Mouse (Mus musculus): Measurements from ENCODE around the gene Prkn. TPM values are rescaled to one million over a fixed set of nuclear protein-coding genes. Genes with fewer than 3 reads are reported as not detected.

Gene Prkn
- total and polyA plus RNA-seq, 3 experiments: 0.39 to 0.50 TPM; not detected in 1

DNA sequence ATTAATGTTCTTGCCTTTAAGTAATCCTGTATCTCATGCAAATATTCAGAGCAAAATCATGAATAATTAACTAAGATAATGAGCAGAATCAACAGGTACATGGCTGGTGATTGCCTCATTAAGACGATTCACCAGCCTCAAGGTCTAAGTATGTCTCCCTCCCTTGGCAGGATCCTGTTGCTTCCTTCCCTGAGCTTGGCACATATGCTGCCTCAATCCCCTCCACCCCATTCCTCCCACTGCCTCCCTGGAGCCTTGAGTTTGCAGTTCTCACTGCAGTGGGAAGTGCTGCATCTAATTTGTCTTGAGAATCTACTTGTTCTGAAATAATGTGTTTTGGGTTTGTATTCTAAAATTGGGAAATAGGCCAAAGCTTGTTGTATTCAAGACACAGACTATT is 496.0 kb downstream of the Prkn start:
- Histone ChIP-seq H3K27ac (ENCODE audit: control insufficient read depth, low read depth, low read length) (no peak overlapping the region), H3K79me2 (ENCODE audit: control insufficient read depth, insufficient read depth, low read length, poor library complexity) (no peaks in the 10 kb centered on the region), H3K9me3 (replicated peaks; ENCODE audit: insufficient read depth, low read length) (no peaks in the 10 kb centered on the region), H3K36me3 (ENCODE audit: control insufficient read depth in 1 of 2, insufficient read depth in 2 of 2, low read length in 2 of 2) (peaks cover 0 to 14% of the 10 kb centered on the region in 2 experiments; a peak in 2 of 4 replicates), H3K27me3 (ENCODE audit: control insufficient read depth in 1 of 2, insufficient read depth in 2 of 2, low read length in 2 of 2) (no peaks in the 10 kb centered on the region), H3K4me1 (ENCODE audit: control insufficient read depth in 1 of 2, insufficient read depth in 2 of 2, low read length in 2 of 2) (peaks cover 7 to 11% of the 10 kb centered on the region in 2 experiments), H3K9ac (ENCODE audit: control insufficient read depth, low read depth, low read length, poor library complexity, severe bottlenecking) (no peak overlapping the region), H3K4me3 (ENCODE audit: control insufficient read depth in 1 of 2, insufficient read depth in 1 of 2, low read depth in 2 of 2, low read length in 2 of 2) (no peak overlapping the region)
- no peak for TF ChIP-seq SMC3 (IDR thresholded peaks at IDR 0.05; ENCODE audit: low read depth, low read length)
- no peak for TF ChIP-seq MEF2A (IDR thresholded peaks at IDR 0.05; ENCODE audit: extremely low read depth, insufficient replicate concordance, low read depth, low read length, poor library complexity, severe bottlenecking)
- no peak for TF ChIP-seq USF1 (IDR thresholded peaks at IDR 0.05; ENCODE audit: low read depth, low read length)
- TF ChIP-seq ZNF384 (IDR thresholded peaks at IDR 0.05; ENCODE audit: low read depth, low read length): no peak
- TF ChIP-seq POLR2AphosphoS5 (IDR thresholded peaks at IDR 0.05; ENCODE audit: borderline replicate concordance, low read depth, low read length): no peak
- no peak for TF ChIP-seq KAT2A (conservative IDR thresholded peaks at IDR 0.05; ENCODE audit: low read depth, low read length)
- TF ChIP-seq RAD21 (IDR thresholded peaks at IDR 0.05; ENCODE audit: low read depth, low read length): no peak
- no peak for TF ChIP-seq MAX (IDR thresholded peaks at IDR 0.05; ENCODE audit: low read length)
- no peak for TF ChIP-seq CTCF (IDR thresholded peaks at IDR 0.05 in 2 of 3, conservative IDR thresholded peaks at IDR 0.05 in 1 of 3; ENCODE audit: control insufficient read depth in 1 of 3, insufficient read depth in 1 of 3, low read depth in 2 of 3, low read length in 3 of 3, poor library complexity in 1 of 3, severe bottlenecking in 1 of 3)
- no peak for TF ChIP-seq ELF1 (IDR thresholded peaks at IDR 0.05; ENCODE audit: low read depth, low read length)
- no peak for TF ChIP-seq SIN3A (IDR thresholded peaks at IDR 0.05; ENCODE audit: low read length)
- TF ChIP-seq RCOR1 (IDR thresholded peaks at IDR 0.05; ENCODE audit: low read depth, low read length): no peak
- no peak for TF ChIP-seq GABPA (IDR thresholded peaks at IDR 0.05; ENCODE audit: low read depth, low read length)
- no peak for TF ChIP-seq EP300 (IDR thresholded peaks at IDR 0.05; ENCODE audit: low read depth in 1 of 2, low read length in 2 of 2)
- no peak for TF ChIP-seq TCF12 (IDR thresholded peaks at IDR 0.05; ENCODE audit: low read depth, low read length)
- no peak for TF ChIP-seq CHD1 (IDR thresholded peaks at IDR 0.05; ENCODE audit: low read depth, low read length)
- TF ChIP-seq MXI1 (IDR thresholded peaks at IDR 0.05; ENCODE audit: low read depth, low read length): no peak
- TF ChIP-seq ZKSCAN1 (IDR thresholded peaks at IDR 0.05; ENCODE audit: low read depth, low read length): no peak
- DNase-seq (ENCODE audit: low read depth, low spot score): no peak

GRCm38 (mm10) chr17:11340368-11340767 is 500.2 kb downstream of the Prkn start:
- no peak overlapping the region for H3K9ac ChIP-seq (ENCODE audit: control insufficient read depth, low read depth, low read length, poor library complexity, severe bottlenecking)
- no peaks in the 10 kb centered on the region for H3K79me2 ChIP-seq (ENCODE audit: control insufficient read depth, insufficient read depth, low read length, poor library complexity)
- TF ChIP-seq MAZ (IDR thresholded peaks at IDR 0.05; ENCODE audit: low read depth, low read length) (no peak), POLR2AphosphoS2 (IDR thresholded peaks at IDR 0.05; ENCODE audit: low read length) (no peak), GATA1 (IDR thresholded peaks at IDR 0.05; ENCODE audit: low read depth, low read length) (peak; percentile 97), ETS1 (IDR thresholded peaks at IDR 0.05; ENCODE audit: low read depth, low read length) (peak; percentile 88), MAFK (IDR thresholded peaks at IDR 0.05; ENCODE audit: borderline replicate concordance, low read depth, low read length) (0 out of 2 replicates have a peak, but pooled peaks have one; percentile 36), UBTF (IDR thresholded peaks at IDR 0.05; ENCODE audit: borderline replicate concordance, insufficient read depth, low read depth, low read length) (no peak), EP300 (IDR thresholded peaks at IDR 0.05; ENCODE audit: low read depth in 1 of 2, low read length in 2 of 2) (peak; percentile 98), TCF12 (IDR thresholded peaks at IDR 0.05; ENCODE audit: low read depth, low read length) (peak; percentile 94), ZC3H11A (IDR thresholded peaks at IDR 0.05; ENCODE audit: low read depth, low read length) (0 out of 2 replicates have a peak, but pooled peaks have one; percentile 10), SIN3A (IDR thresholded peaks at IDR 0.05; ENCODE audit: low read length) (peak; percentile 75), RCOR1 (IDR thresholded peaks at IDR 0.05; ENCODE audit: low read depth, low read length) (peak; percentile 62), MYB (IDR thresholded peaks at IDR 0.05; ENCODE audit: low read depth, low read length) (peak; percentile 94), TAL1 (IDR thresholded peaks at IDR 0.05; ENCODE audit: low read length) (peak; percentile 53), MAX (IDR thresholded peaks at IDR 0.05; ENCODE audit: low read length) (peak; percentile 61; the same call in 1 of the 2 replicates)
- H3K36me3 ChIP-seq (ENCODE audit: control insufficient read depth in 1 of 2, insufficient read depth in 2 of 2, low read length in 2 of 2): peaks cover 0 to 16% of the 10 kb centered on the region in 2 experiments; a peak in 2 of 4 replicates
- H3K27ac ChIP-seq (ENCODE audit: control insufficient read depth, low read depth, low read length): peak overlapping the region; percentile 73
- H3K27me3 ChIP-seq (ENCODE audit: control insufficient read depth in 1 of 2, insufficient read depth in 2 of 2, low read length in 2 of 2): no peaks in the 10 kb centered on the region
- DNase-seq (ENCODE audit: low read depth, low spot score): peak; percentile 79
- peaks cover 7 to 16% of the 10 kb centered on the region in 2 experiments for H3K4me1 ChIP-seq (ENCODE audit: control insufficient read depth in 1 of 2, insufficient read depth in 2 of 2, low read length in 2 of 2)
- H3K4me3 ChIP-seq (ENCODE audit: control insufficient read depth in 1 of 2, insufficient read depth in 1 of 2, low read depth in 2 of 2, low read length in 2 of 2): no peak overlapping the region
- H3K9me3 ChIP-seq (replicated peaks; ENCODE audit: insufficient read depth, low read length): no peaks in the 10 kb centered on the region

Data from MEL (cell line).